Mouse (Mus musculus) limb, embryonic 10.5 days (tissue): ENCODE data around the gene Fkbpl. TPM values are rescaled to one million over a fixed set of nuclear protein-coding genes. Genes with fewer than 3 reads are reported as not detected.

Experiments used
- DNase-seq: peaks from one replicate; pipeline ENCODE4 v3.0.0-alpha.2; 2017; ENCODE audit warnings: low spot score
- H3K27ac ChIP-seq: fragments of 300-500 bp; sonication (generic); 2 replicates; pipeline ENCODE4 v1.5.1; 2016; ENCODE audit warnings: mild to moderate bottlenecking
- H3K27me3 ChIP-seq: fragments of 300-500 bp; sonication (generic); 2 replicates; pipeline ENCODE4 v1.6.1; 2016; ENCODE audit warnings: low read depth, mild to moderate bottlenecking; ENCODE audit not compliant: poor library complexity, severe bottlenecking
- H3K36me3 ChIP-seq: fragments of 300-500 bp; sonication (generic); 2 replicates; pipeline ENCODE4 v1.6.1; 2016; ENCODE audit warnings: mild to moderate bottlenecking, moderate library complexity
- H3K4me1 ChIP-seq: fragments of 300-500 bp; sonication (generic); 2 replicates; pipeline ENCODE4 v1.6.1; 2016
- H3K4me3 ChIP-seq: fragments of 300-500 bp; sonication (generic); 2 replicates; pipeline ENCODE4 v1.5.1; 2016; ENCODE audit warnings: mild to moderate bottlenecking, moderate library complexity
- H3K9me3 ChIP-seq: fragments of 300-500 bp; sonication (generic); replicated peaks from 2 replicates; pipeline ENCODE4 v1.6.1; 2016; ENCODE audit warnings: mild to moderate bottlenecking
- WGBS: fragments of 180-500 bp; shearing (Covaris S2); methylation state at CpG from one replicate; pipeline ENCODE4 v1.1.7; 2016; 5-methylcytosine and 5-hydroxymethylcytosine counted together
- polyA plus RNA-seq: library from polyadenylated mRNA; unstranded; fragments of >200 nt; fragmentation: Nextera tagmentation; extraction: Ambion mirVana; gene quantifications from 2 replicates; pipeline ENCODE4 v1.2.1, GENCODE M21; 2016

Fkbpl gene
- polyA plus RNA-seq, 1 experiment from 2014 or later: 17.9 TPM

- Histone ChIP-seq H3K9me3 (no peaks in the 10 kb centered on the region), H3K36me3 (peaks cover 7% of the 10 kb centered on the region), H3K4me1 (peaks cover 69% of the 10 kb centered on the region), H3K27me3 (peaks cover 59% of the 10 kb centered on the region), H3K27ac (peak within 1 kb of the TSS; percentile 92), H3K4me3 (peak within 1 kb of the TSS; percentile 74)
- WGBS: 1% methylated on average over 16 of the region's 16 CpGs
- DNase-seq: no peak
Measured at GRCm38 (mm10) chr17:34629221-34629751, 15.3 kb upstream of the Fkbpl start, which contains the start of gene Prrt1. Gene Prrt1 (plus strand): TSS chr17:34629533.

- no peak for DNase-seq
- Histone ChIP-seq H3K4me3 (peak overlapping the region; percentile 74), H3K9me3 (no peaks in the 10 kb centered on the region), H3K4me1 (peaks cover 69% of the 10 kb centered on the region), H3K36me3 (peaks cover 7% of the 10 kb centered on the region), H3K27ac (no peak overlapping the region), H3K27me3 (peaks cover 59% of the 10 kb centered on the region)
- WGBS: 13% methylated on average over 12 of the region's 12 CpGs
Measured at GRCm38 (mm10) chr17:34629796-34630603, 14.6 kb upstream of the Fkbpl start.

- Histone ChIP-seq H3K4me3 (peak overlapping the region; percentile 52), H3K27me3 (peaks cover 60% of the 10 kb centered on the region), H3K27ac (no peak overlapping the region), H3K36me3 (no peaks in the 10 kb centered on the region), H3K4me1 (peaks cover 69% of the 10 kb centered on the region), H3K9me3 (no peaks in the 10 kb centered on the region)
- WGBS: 3% methylated on average over 48 of the region's 48 CpGs
- no peak for DNase-seq
Measured at GRCm38 (mm10) chr17:34630761-34631301, 13.7 kb upstream of the Fkbpl start.

- Histone ChIP-seq H3K27me3 (peaks cover 62% of the 10 kb centered on the region), H3K4me3 (peak overlapping the region; percentile 52), H3K27ac (peak overlapping the region; percentile 46; the same call in 1 of the 2 replicates), H3K4me1 (peaks cover 61% of the 10 kb centered on the region), H3K36me3 (no peaks in the 10 kb centered on the region), H3K9me3 (no peaks in the 10 kb centered on the region)
- DNase-seq: no peak
- WGBS: 4% methylated on average over 12 of the region's 12 CpGs
Measured at GRCm38 (mm10) chr17:34631647-34632046, 12.9 kb upstream of the Fkbpl start.

GRCm38 (mm10) chr17:34632261-34632691, 12.3 kb upstream of the Fkbpl start:
- DNase-seq: peak; percentile 55
- peak overlapping the region; percentile 46; the same call in 1 of the 2 replicates for H3K27ac ChIP-seq
- 1% methylated on average over 26 of the region's 26 CpGs for WGBS
- H3K36me3 ChIP-seq: no peaks in the 10 kb centered on the region
- no peaks in the 10 kb centered on the region for H3K9me3 ChIP-seq
- H3K4me1 ChIP-seq: peaks cover 59% of the 10 kb centered on the region
- H3K4me3 ChIP-seq: peak overlapping the region; percentile 52
- peaks cover 62% of the 10 kb centered on the region for H3K27me3 ChIP-seq

- Histone ChIP-seq H3K4me3 (no peak overlapping the region), H3K4me1 (peaks cover 29% of the 10 kb centered on the region), H3K27me3 (peaks cover 38% of the 10 kb centered on the region), H3K9me3 (no peaks in the 10 kb centered on the region), H3K36me3 (no peaks in the 10 kb centered on the region), H3K27ac (no peak overlapping the region)
- DNase-seq: no peak
- WGBS: 77% methylated on average over 2 of the region's 2 CpGs
Measured at GRCm38 (mm10) chr17:34635671-34636070, 8.9 kb upstream of the Fkbpl start.

GRCm38 (mm10) chr17:34637459-34637858, 7.1 kb upstream of the Fkbpl start:
- no peak overlapping the region; the same call in 1 of the 2 replicates for H3K27ac ChIP-seq

GRCm38 (mm10) chr17:34639461-34640255, 4.9 kb upstream of the Fkbpl start:
- Histone ChIP-seq H3K36me3 (no peaks in the 10 kb centered on the region), H3K27me3 (peaks cover 3% of the 10 kb centered on the region; the same call in 1 of the 2 replicates), H3K27ac (peak overlapping the region; percentile 5; the same call in 1 of the 2 replicates), H3K9me3 (no peaks in the 10 kb centered on the region), H3K4me1 (peaks cover 12% of the 10 kb centered on the region), H3K4me3 (no peak overlapping the region)
- no peak for DNase-seq
- 83% methylated on average over 7 of the region's 7 CpGs for WGBS

More at GRCm38 (mm10) chr17:34637459-34637858, 7.1 kb upstream of the Fkbpl start:
- Histone ChIP-seq H3K4me1 (peaks cover 21% of the 10 kb centered on the region), H3K9me3 (no peaks in the 10 kb centered on the region), H3K4me3 (no peak overlapping the region), H3K36me3 (no peaks in the 10 kb centered on the region), H3K27me3 (peaks cover 20% of the 10 kb centered on the region)
- WGBS: 78% methylated on average over 3 of the region's 3 CpGs
- no peak for DNase-seq

GRCm38 (mm10) chr17:34640778-34641601, 3.6 kb upstream of the Fkbpl start:
- Histone ChIP-seq H3K9me3 (no peaks in the 10 kb centered on the region), H3K4me1 (peaks cover 22% of the 10 kb centered on the region), H3K4me3 (peak overlapping the region; percentile 7; the same call in 1 of the 2 replicates), H3K36me3 (peaks cover 7% of the 10 kb centered on the region), H3K27ac (peak overlapping the region; percentile 83), H3K27me3 (0 out of 2 replicates have a peak, but pooled peaks cover under 1% of the 10 kb centered on the region)
- peak; percentile 55 for DNase-seq
- 24% methylated on average over 11 of the region's 11 CpGs for WGBS

GRCm38 (mm10) chr17:34641945-34642344, 2.6 kb upstream of the Fkbpl start:
- Histone ChIP-seq H3K4me3 (no peak overlapping the region), H3K4me1 (peaks cover 27% of the 10 kb centered on the region), H3K27ac (0 out of 2 replicates have a peak overlapping the region, but pooled peaks have one; percentile 83), H3K36me3 (peaks cover 11% of the 10 kb centered on the region), H3K9me3 (no peaks in the 10 kb centered on the region), H3K27me3 (no peaks in the 10 kb centered on the region)
- WGBS: 92% methylated on average over 3 of the region's 3 CpGs
- DNase-seq: no peak

GRCm38 (mm10) chr17:34643379-34643778, 1.2 kb upstream of the Fkbpl start:
- Histone ChIP-seq H3K27me3 (no peaks in the 10 kb centered on the region), H3K36me3 (peaks cover 11% of the 10 kb centered on the region), H3K4me1 (peaks cover 37% of the 10 kb centered on the region), H3K27ac (no peak overlapping the region), H3K9me3 (no peaks in the 10 kb centered on the region), H3K4me3 (no peak overlapping the region)
- WGBS: 95% methylated on average over 4 of the region's 4 CpGs
- DNase-seq: no peak

- peaks cover 16% of the 10 kb centered on the region for H3K36me3 ChIP-seq
- peaks cover 43% of the 10 kb centered on the region for H3K4me1 ChIP-seq
- no peak for DNase-seq
- H3K27ac ChIP-seq: no peak overlapping the region
- H3K9me3 ChIP-seq: no peaks in the 10 kb centered on the region
- no peaks in the 10 kb centered on the region for H3K27me3 ChIP-seq
- WGBS: 85% methylated on average over 10 of the region's 10 CpGs
- H3K4me3 ChIP-seq: peak overlapping the region; percentile 88; the same call in 1 of the 2 replicates
Measured at GRCm38 (mm10) chr17:34643944-34644343, 620 bp upstream of the Fkbpl start.
